Mouse (Mus musculus) kidney, embryonic 14.5 days (tissue): Measurements from ENCODE around the gene Lrrc42. TPM values are rescaled to one million over a fixed set of nuclear protein-coding genes. Genes with fewer than 3 reads are reported as not detected.

Experiments
- ATAC-seq: fragments of 200-750 bp; cut with Nextera tagmentation; 2 replicates; pipeline ENCODE4 v1.8.0; 2017; ENCODE audit warnings: moderate number of reproducible peaks, mild to moderate bottlenecking, moderate TSS enrichment, moderate library complexity; ENCODE audit not compliant: low FRiP score, low TSS enrichment
- H3K27ac ChIP-seq: fragments of 300-500 bp; sonication (generic); 2 replicates; pipeline ENCODE4 v1.5.1; 2014; ENCODE audit warnings: low read depth, mild to moderate bottlenecking, low read length, moderate library complexity, mixed read lengths
- H3K27me3 ChIP-seq: fragments of 300-500 bp; sonication (generic); 2 replicates; pipeline ENCODE4 v1.6.1; 2014; ENCODE audit warnings: mild to moderate bottlenecking, low read length; ENCODE audit not compliant: control insufficient read depth, insufficient read depth
- H3K36me3 ChIP-seq: fragments of 300-500 bp; sonication (generic); 2 replicates; pipeline ENCODE4 v1.6.1; 2014; ENCODE audit warnings: low read length, mixed read lengths; ENCODE audit not compliant: control insufficient read depth, insufficient read depth
- H3K4me1 ChIP-seq: fragments of 300-500 bp; sonication (generic); 2 replicates; pipeline ENCODE4 v1.6.1; 2014; ENCODE audit warnings: low read length, mixed read lengths; ENCODE audit not compliant: control insufficient read depth, insufficient read depth
- H3K4me2 ChIP-seq: fragments of 300-500 bp; sonication (generic); replicated peaks from 2 replicates; pipeline ENCODE4 v1.6.1; 2014; ENCODE audit warnings: low read depth, mild to moderate bottlenecking, low read length
- H3K4me3 ChIP-seq: fragments of 300-500 bp; sonication (generic); 2 replicates; pipeline ENCODE4 v1.5.1; 2014; ENCODE audit warnings: mild to moderate bottlenecking, low read length
- H3K9ac ChIP-seq: fragments of 300-500 bp; sonication (generic); 2 replicates; pipeline ENCODE4 v1.6.1; 2014; ENCODE audit warnings: low read depth, mild to moderate bottlenecking, low read length, moderate library complexity
- H3K9me3 ChIP-seq: fragments of 300-500 bp; sonication (generic); 2 replicates; pipeline ENCODE4 v1.6.1; 2016; ENCODE audit warnings: low read length; ENCODE audit not compliant: control insufficient read depth
- WGBS: fragments of 180-500 bp; shearing (Covaris S2); extraction: QIAGEN DNeasy Blood & Tissue Kit; methylation state at CpG from one replicate; pipeline ENCODE4 v1.1.7; 2014; 5-methylcytosine and 5-hydroxymethylcytosine counted together
- polyA plus RNA-seq: library from polyadenylated mRNA; unstranded; fragments of >200 nt; fragmentation: Nextera tagmentation; extraction: Ambion mirVana; gene quantifications from 2 replicates; pipeline ENCODE4 v1.2.1, GENCODE M21; 2014

Lrrc42 gene
- polyA plus RNA-seq, 1 experiment from 2014 or later: 113 TPM

DNA sequence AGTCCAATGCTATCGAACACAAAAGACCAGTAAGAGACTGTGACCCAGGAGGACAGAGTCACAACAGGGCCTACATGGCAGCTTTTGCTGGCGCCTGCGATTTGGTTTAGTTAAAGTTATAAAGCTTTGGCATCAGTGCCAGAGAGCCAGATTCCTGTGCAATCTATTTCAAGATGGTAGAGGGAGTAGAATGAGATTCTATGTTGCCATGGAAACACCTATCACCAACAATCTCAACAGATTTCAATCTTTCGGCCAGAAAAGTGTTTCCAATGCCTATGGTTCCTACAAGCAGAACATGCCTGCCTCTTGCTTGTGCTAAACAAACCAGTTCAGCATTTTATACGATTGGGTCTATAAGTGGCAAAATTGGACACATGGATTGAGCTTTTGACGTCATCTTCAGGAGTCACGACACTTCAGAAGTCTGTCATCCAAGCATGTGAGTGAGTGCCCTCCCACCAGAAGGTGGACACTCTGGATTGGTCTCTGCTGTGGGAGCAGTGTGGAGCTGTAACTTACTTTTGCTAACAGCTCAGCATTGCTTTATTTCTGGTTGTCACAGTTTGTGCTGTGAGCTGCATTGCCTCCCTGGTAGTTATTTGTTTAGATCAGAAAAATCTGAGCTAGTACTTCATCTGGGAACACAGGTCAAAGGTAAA, 38.4 kb upstream of the Lrrc42 start:
- 82% methylated on average over 7 of the region's 7 CpGs for WGBS
- Histone ChIP-seq H3K4me2 (no peak overlapping the region), H3K9me3 (no peaks in the 10 kb centered on the region), H3K4me1 (no peaks in the 10 kb centered on the region), H3K4me3 (no peak overlapping the region), H3K36me3 (no peaks in the 10 kb centered on the region), H3K9ac (no peak overlapping the region), H3K27ac (no peak overlapping the region), H3K27me3 (no peaks in the 10 kb centered on the region)
- ATAC-seq: no peak

DNA sequence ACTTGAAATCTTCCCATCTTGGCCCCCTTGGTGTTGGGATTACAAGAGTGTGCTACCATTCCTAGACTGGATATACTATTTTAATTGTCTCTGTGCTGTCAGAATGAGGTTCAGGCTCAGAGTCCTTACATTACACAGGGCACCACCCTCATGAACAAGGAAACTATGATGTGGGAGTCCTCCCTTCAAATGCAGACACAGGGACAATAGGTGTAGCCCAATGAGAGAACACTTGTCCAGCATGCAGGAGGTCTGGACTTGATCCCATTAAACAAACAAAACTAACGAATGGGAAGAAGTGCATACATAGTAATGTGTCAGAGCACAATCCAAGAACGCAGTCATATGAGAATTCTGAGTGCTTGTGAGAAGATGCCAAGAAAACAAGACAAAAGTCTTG, 34.2 kb upstream of the Lrrc42 start:
- ATAC-seq: no peak

DNA sequence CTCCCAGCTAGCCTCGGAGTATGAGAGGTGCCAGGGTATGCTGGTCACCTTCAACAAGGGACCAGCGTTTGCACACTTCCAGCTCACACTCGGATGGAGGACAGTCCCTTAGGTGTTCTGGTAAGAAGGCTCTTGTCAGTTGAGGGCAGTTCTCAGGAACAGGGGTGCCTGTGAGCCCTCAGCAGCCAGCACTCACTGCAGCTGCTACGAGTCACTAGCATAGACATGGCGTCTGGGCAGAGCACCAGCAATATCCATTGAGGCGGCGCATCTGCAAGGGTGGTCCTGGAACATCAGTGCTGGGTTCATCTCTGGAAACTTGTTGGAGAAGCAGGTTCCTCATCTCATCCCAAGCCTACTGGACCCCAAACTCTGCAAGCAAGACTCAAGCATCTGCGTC, 33.1 kb upstream of the Lrrc42 start:
- ATAC-seq: no peak
- no peak overlapping the region for H3K27ac ChIP-seq
- no peaks in the 10 kb centered on the region for H3K27me3 ChIP-seq
- WGBS: 93% methylated on average over 8 of the region's 8 CpGs
- no peaks in the 10 kb centered on the region for H3K36me3 ChIP-seq
- no peak overlapping the region for H3K9ac ChIP-seq
- H3K4me2 ChIP-seq: no peak overlapping the region
- no peak overlapping the region for H3K4me3 ChIP-seq
- no peaks in the 10 kb centered on the region for H3K9me3 ChIP-seq
- H3K4me1 ChIP-seq: no peaks in the 10 kb centered on the region

More for the DNA sequence above, 34.2 kb upstream of the Lrrc42 start:
- no peaks in the 10 kb centered on the region for H3K4me1 ChIP-seq
- no peak overlapping the region for H3K27ac ChIP-seq
- WGBS: 85% methylated on average over 2 of the region's 2 CpGs
- no peaks in the 10 kb centered on the region for H3K9me3 ChIP-seq
- no peak overlapping the region for H3K9ac ChIP-seq
- no peak overlapping the region for H3K4me2 ChIP-seq
- H3K27me3 ChIP-seq: no peaks in the 10 kb centered on the region
- no peaks in the 10 kb centered on the region for H3K36me3 ChIP-seq
- H3K4me3 ChIP-seq: no peak overlapping the region

DNA sequence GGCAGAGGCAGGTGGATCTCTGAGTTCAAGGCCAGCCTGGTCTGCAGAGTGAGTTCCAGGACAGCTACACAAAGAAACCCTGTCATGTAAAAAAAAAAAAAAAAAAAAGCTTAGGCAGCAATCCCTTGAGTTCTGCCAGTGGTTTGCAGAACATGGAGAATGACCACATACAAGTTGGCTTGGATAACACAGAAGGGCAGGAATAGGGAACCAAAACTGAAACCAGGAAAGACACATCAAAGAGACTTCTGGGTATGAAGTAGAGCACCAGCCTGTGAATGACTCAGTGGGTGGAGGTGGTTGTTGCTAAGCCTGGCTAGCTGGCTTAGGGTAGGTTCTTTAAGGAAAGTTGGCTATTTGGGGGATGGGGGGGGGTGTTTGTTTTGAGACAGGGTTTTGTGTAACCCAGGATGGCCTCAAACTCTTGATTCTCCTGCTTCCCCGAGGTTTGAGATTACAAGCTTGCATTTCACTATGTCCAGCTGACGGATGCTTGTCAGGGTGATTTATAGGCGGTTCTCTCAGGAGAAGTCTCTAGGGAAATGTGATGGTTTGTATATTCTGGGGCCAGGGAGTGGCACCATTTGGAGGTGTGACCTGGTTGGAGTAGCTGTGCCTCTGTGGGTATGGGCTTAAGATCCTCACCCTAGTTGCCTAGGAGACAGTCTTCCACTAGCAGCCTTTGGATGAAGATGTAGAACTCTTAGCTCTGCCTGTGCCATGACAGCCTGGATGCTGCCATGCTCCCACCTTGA, 32.3 kb upstream of the Lrrc42 start:
- Histone ChIP-seq H3K4me1 (no peaks in the 10 kb centered on the region), H3K4me3 (no peak overlapping the region), H3K27ac (no peak overlapping the region), H3K27me3 (no peaks in the 10 kb centered on the region), H3K36me3 (peaks cover 6% of the 10 kb centered on the region; the same call in 1 of the 2 replicates), H3K9ac (no peak overlapping the region), H3K4me2 (no peak overlapping the region), H3K9me3 (no peaks in the 10 kb centered on the region)
- no peak for ATAC-seq
- WGBS: 55% methylated on average over 3 of the region's 3 CpGs

DNA sequence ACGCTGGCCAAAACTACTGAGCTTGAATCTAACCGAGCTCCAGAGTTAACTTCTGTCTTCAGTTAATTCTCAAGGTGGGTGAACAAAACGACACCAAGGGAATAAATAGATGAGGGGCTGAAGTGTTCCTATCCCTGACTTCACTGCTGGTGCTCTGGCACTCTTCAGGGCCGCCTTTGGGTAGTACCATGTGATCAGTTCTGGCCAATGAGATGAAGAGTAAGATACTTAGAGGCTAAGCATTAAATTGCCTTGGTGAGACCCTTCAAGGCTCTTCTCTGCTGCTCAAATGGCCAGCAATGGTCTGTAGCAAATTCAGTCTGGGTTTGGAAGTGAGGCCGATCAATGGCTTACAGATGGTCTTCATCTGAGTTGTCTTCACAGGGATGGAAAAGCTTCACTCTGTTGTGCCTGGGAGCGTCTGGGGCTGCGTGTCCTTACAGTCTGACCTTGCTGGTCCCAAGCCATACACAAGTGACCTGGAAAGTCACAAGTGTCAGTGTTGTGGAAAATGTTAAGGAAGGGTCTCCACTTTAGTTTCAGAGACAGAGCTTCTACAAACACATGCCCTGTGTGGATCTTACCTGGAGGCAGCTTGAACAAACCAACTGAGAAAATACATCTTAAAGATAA, 27.6 kb upstream of the Lrrc42 start:
- H3K9ac ChIP-seq: no peak overlapping the region
- ATAC-seq: no peak
- no peak overlapping the region for H3K27ac ChIP-seq
- H3K4me1 ChIP-seq: no peaks in the 10 kb centered on the region
- no peaks in the 10 kb centered on the region for H3K27me3 ChIP-seq
- no peak overlapping the region for H3K4me3 ChIP-seq
- WGBS: 83% methylated on average over 7 of the region's 7 CpGs
- no peak overlapping the region for H3K4me2 ChIP-seq
- no peaks in the 10 kb centered on the region for H3K9me3 ChIP-seq
- peaks cover 13% of the 10 kb centered on the region for H3K36me3 ChIP-seq

DNA sequence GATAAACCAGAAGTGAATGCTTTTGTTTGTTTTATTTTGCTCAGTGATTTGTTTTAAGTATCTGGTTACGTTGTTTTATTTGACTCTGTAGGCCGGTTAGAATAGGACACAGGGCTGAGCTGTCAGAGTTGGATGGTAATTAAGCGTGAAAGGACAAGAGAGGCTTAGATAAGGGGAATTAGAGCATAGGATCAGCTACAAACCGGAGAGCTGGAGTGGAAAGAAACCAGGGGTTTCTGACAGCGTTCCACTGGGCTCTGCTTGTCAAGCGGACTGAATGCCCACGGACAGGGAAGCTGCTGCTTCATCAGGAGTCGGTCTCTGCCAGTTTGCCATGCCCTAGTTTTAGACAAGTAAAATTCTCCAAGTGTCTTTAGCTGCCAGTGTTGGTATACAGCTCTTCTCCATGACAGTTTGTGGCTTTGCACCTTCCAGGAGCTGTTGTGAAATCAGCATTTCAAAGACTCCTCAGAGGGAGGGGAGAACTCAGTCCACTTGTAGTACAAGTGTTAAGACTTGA, 24.9 kb upstream of the Lrrc42 start:
- 12% methylated on average over 8 of the region's 8 CpGs for WGBS
- Histone ChIP-seq H3K4me2 (no peak overlapping the region), H3K9ac (no peak overlapping the region), H3K36me3 (peaks cover 13% of the 10 kb centered on the region), H3K27me3 (no peaks in the 10 kb centered on the region), H3K9me3 (no peaks in the 10 kb centered on the region), H3K27ac (no peak overlapping the region), H3K4me1 (no peaks in the 10 kb centered on the region), H3K4me3 (no peak overlapping the region)
- ATAC-seq: no peak

DNA sequence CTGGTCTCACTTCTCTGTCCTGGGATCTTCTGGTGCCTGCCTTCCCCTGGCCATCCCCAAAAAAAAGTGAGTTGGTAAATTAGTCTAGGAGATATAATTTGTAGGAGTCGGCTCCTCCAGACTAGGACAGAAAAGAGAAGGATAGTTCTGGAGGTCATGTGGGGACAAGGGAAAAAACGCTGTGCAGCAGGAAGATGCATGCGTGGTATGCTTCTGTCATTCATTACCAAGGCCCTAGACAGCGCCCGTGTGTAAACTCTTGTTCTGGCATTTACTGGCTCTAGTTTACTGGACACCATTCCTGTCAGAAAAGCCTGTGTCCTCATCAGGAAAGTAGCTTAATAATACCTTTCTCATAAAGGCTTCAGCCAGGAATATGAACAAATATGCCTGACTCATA, 21.2 kb upstream of the Lrrc42 start:
- H3K4me2 ChIP-seq: no peak overlapping the region
- no peak overlapping the region for H3K9ac ChIP-seq
- 76% methylated on average over 5 of the region's 5 CpGs for WGBS
- no peaks in the 10 kb centered on the region for H3K27me3 ChIP-seq
- H3K4me1 ChIP-seq: no peaks in the 10 kb centered on the region
- no peak for ATAC-seq
- no peak overlapping the region for H3K4me3 ChIP-seq
- no peak overlapping the region for H3K27ac ChIP-seq
- H3K36me3 ChIP-seq: no peaks in the 10 kb centered on the region
- no peaks in the 10 kb centered on the region for H3K9me3 ChIP-seq

DNA sequence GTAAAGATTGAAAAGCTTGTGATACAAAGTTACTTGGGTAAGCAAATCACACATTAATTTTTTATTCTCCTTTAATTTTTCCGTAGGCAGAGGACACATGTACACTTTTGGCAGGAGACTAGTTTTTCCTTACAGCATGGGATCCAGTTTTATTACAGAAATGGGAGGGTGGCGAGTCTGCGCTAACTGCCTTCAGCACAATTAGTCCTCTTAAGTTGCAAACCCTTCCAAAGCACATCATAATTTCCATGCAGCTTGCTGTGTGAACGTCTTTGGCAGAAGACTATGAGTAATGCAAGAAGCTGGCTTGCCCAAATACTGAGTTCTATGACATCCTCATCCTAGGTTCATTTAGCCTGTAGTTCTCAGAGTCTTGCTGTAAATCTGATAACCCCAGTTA, 20.4 kb upstream of the Lrrc42 start:
- H3K27me3 ChIP-seq: no peaks in the 10 kb centered on the region
- ATAC-seq: no peak
- no peaks in the 10 kb centered on the region for H3K9me3 ChIP-seq
- H3K36me3 ChIP-seq: no peaks in the 10 kb centered on the region
- no peak overlapping the region for H3K4me3 ChIP-seq
- no peak overlapping the region for H3K9ac ChIP-seq
- H3K27ac ChIP-seq: no peak overlapping the region
- 79% methylated on average over 4 of the region's 4 CpGs for WGBS
- no peaks in the 10 kb centered on the region for H3K4me1 ChIP-seq
- no peak overlapping the region for H3K4me2 ChIP-seq

DNA sequence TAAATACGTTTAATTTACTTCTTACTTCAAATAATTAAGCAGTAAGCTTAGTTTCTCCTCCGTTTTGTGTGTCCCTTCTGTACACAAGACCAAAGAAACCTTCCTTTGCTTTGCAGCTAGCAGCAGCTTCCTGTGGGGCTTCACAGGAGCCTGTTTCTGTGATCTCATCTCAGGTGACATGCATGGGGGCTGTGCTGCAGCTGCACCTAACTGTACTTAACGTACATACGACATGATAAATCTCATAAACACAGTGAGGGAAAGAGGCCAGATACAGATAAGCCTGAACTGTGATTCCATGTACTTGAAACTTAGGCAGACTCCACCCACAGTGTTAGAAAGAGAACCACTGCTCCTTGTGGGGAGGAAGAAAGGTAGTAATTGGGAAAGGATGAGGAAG, 6.7 kb upstream of the Lrrc42 start:
- peaks cover 2% of the 10 kb centered on the region; the same call in 1 of the 2 replicates for H3K36me3 ChIP-seq
- ATAC-seq: no peak
- no peak overlapping the region for H3K27ac ChIP-seq
- H3K4me3 ChIP-seq: no peak overlapping the region
- no peaks in the 10 kb centered on the region for H3K4me1 ChIP-seq
- WGBS: 56% methylated on average over 4 of the region's 4 CpGs
- H3K27me3 ChIP-seq: no peaks in the 10 kb centered on the region
- H3K9ac ChIP-seq: no peak overlapping the region
- H3K4me2 ChIP-seq: no peak overlapping the region
- H3K9me3 ChIP-seq: peaks cover 1% of the 10 kb centered on the region; the same call in 1 of the 2 replicates
